Mouse (Mus musculus): ENCODE measurements around the gene Cel.

DNA sequence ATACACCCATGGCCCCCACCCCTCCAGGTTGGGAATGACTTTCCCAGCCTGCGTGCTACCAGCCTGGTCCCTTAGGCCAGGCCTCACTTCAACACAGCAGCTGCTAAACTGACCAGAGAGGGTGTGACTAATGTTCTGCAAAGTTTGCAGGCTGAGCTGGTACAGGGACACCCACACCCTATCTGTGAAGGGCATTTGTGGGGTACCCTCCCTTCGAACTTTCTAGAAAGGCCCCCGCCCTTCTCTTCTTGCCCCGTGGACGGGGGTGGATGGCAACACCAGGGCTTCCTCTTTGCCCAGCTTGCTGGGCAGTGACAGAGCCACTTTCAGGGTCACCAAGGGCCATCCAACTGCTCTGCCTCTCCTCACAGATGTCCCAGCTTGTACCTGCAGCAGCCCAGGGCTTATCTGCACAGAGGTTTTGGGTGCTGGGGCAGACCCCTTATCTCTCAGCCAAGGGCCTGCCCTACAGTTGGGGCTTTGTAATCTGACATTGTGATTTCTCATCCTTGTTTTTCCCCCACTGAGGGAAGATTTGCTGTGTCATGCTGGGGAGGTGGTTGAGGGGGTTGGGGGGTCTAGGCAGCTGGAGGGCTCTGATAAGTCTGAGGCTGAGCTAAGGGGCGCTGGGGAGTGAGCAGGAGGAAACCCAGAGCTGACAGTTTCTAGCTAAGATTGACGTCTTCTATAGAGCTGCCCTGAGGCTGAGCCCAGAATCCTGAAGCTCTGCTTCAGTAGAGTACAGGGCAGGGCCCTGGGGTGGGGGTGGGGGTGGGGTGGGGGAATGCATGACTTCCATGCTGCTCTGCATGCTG lies 34.7 kb upstream of the Cel start:
- no peak for TF ChIP-seq CTCF (IDR thresholded peaks at IDR 0.05)
- TF ChIP-seq EP300 (IDR thresholded peaks at IDR 0.05) = no peak
